Mouse (Mus musculus): ENCODE results near the gene Ltb. TPM values are rescaled to one million over a fixed set of nuclear protein-coding genes. Genes with fewer than 3 reads are reported as not detected.
"Not testable (repeated sequence)": the region's sequence is repeated elsewhere in the genome, so short reads cannot be mapped to it uniquely, and the experiment has no call there.

The Ltb gene
- polyA plus RNA-seq, 1 experiment from 2014 or later, result 2.2 TPM

GRCm38 (mm10) chr17:35234090-35234489 lies 39.9 kb downstream of the Ltb start:
- H3K27ac ChIP-seq, result peak overlapping the region; percentile 97
- 62% methylated on average over 7 of the region's 7 CpGs for WGBS

GRCm38 (mm10) chr17:35234903-35235302 lies 40.7 kb downstream of the Ltb start:
- Histone ChIP-seq H3K27ac (peak overlapping the region; percentile 97), H3K4me1 (peaks cover 35% of the 10 kb centered on the region), H3K27me3 (no peaks in the 10 kb centered on the region), H3K4me3 (peak overlapping the region; percentile 66), H3K4me2 (peak overlapping the region; percentile 88), H3K36me3 (peaks cover 16% of the 10 kb centered on the region), H3K9me3 (no peaks in the 10 kb centered on the region), H3K9ac (peak overlapping the region; percentile 85)
- whole genome bisulfite sequencing, result 2% methylated on average over 31 of the region's 31 CpGs
- ATAC-seq (ENCODE audit: borderline replicate concordance, extremely low read depth, low FRiP score, low TSS enrichment), result peak; percentile 7; the same call in 1 of the 2 replicates

More at GRCm38 (mm10) chr17:35234090-35234489, 39.9 kb downstream of the Ltb start:
- Histone ChIP-seq H3K4me1 (peaks cover 35% of the 10 kb centered on the region), H3K4me2 (peak overlapping the region; percentile 88), H3K4me3 (peak overlapping the region; percentile 66), H3K36me3 (peaks cover 24% of the 10 kb centered on the region)
- H3K9me3 ChIP-seq; ATAC-seq (ENCODE audit: borderline replicate concordance, extremely low read depth, low FRiP score, low TSS enrichment); H3K9ac ChIP-seq; H3K27me3 ChIP-seq: not testable (repeated sequence)

GRCm38 (mm10) chr17:35235614-35236389 lies 41.6 kb downstream of the Ltb start, which contains the start of gene Nfkbil1:
Nfkbil1 (minus strand) TSS chr17:35235792.
- Histone ChIP-seq H3K9ac (peak within 1 kb of the TSS; percentile 85), H3K27ac (peak within 1 kb of the TSS; percentile 97), H3K4me1 (peaks cover 42% of the 10 kb centered on the region), H3K9me3 (no peaks in the 10 kb centered on the region), H3K4me3 (peak within 1 kb of the TSS; percentile 66), H3K27me3 (no peaks in the 10 kb centered on the region), H3K36me3 (peaks cover 9% of the 10 kb centered on the region), H3K4me2 (peak within 1 kb of the TSS; percentile 88)
- ATAC-seq (ENCODE audit: borderline replicate concordance, extremely low read depth, low FRiP score, low TSS enrichment), result peak; percentile 88
- under 1% methylated on average over 35 of the region's 35 CpGs for WGBS

- Histone ChIP-seq H3K36me3 (peaks cover 4% of the 10 kb centered on the region), H3K4me1 (peaks cover 45% of the 10 kb centered on the region), H3K27ac (peak overlapping the region; percentile 97), H3K4me3 (peak overlapping the region; percentile 66), H3K4me2 (peak overlapping the region; percentile 88), H3K27me3 (no peaks in the 10 kb centered on the region), H3K9ac (peak overlapping the region; percentile 85), H3K9me3 (no peaks in the 10 kb centered on the region)
- WGBS, result 1% methylated on average over 18 of the region's 18 CpGs
- ATAC-seq (ENCODE audit: borderline replicate concordance, extremely low read depth, low FRiP score, low TSS enrichment), result peak; percentile 40
These were observed 42.1 kb downstream of the Ltb start for GRCm38 (mm10) chr17:35236390-35236746.

- H3K4me2 ChIP-seq, result no peak overlapping the region
- no peak overlapping the region for H3K4me3 ChIP-seq
- 76% methylated on average over 9 of the region's 9 CpGs for WGBS
- peaks cover 3% of the 10 kb centered on the region; the same call in 1 of the 2 replicates for H3K36me3 ChIP-seq
- no peak for ATAC-seq (ENCODE audit: borderline replicate concordance, extremely low read depth, low FRiP score, low TSS enrichment)
- no peak overlapping the region for H3K9ac ChIP-seq
- peaks cover 45% of the 10 kb centered on the region for H3K4me1 ChIP-seq
- H3K9me3 ChIP-seq, result no peaks in the 10 kb centered on the region
- H3K27ac ChIP-seq, result no peak overlapping the region
- H3K27me3 ChIP-seq, result no peaks in the 10 kb centered on the region
These were observed 42.8 kb downstream of the Ltb start for GRCm38 (mm10) chr17:35236996-35237395.

- Histone ChIP-seq H3K9ac (no peak overlapping the region), H3K36me3 (peaks cover 3% of the 10 kb centered on the region; the same call in 1 of the 2 replicates), H3K4me3 (no peak overlapping the region), H3K27ac (no peak overlapping the region), H3K4me2 (no peak overlapping the region), H3K27me3 (no peaks in the 10 kb centered on the region), H3K9me3 (no peaks in the 10 kb centered on the region), H3K4me1 (peaks cover 43% of the 10 kb centered on the region)
- WGBS, result 86% methylated on average over 12 of the region's 12 CpGs
- no peak for ATAC-seq (ENCODE audit: borderline replicate concordance, extremely low read depth, low FRiP score, low TSS enrichment)
These were observed 43.3 kb downstream of the Ltb start for GRCm38 (mm10) chr17:35237504-35237903.

GRCm38 (mm10) chr17:35239700-35240099 lies 45.5 kb downstream of the Ltb start:
- no peak overlapping the region for H3K4me2 ChIP-seq
- H3K27ac ChIP-seq, result no peak overlapping the region
- no peak for ATAC-seq (ENCODE audit: borderline replicate concordance, extremely low read depth, low FRiP score, low TSS enrichment)
- H3K4me1 ChIP-seq, result peaks cover 38% of the 10 kb centered on the region
- H3K9ac ChIP-seq, result peak overlapping the region; percentile 8; the same call in 1 of the 2 replicates
- no peaks in the 10 kb centered on the region for H3K9me3 ChIP-seq
- H3K4me3 ChIP-seq, result no peak overlapping the region
- H3K27me3 ChIP-seq, result no peaks in the 10 kb centered on the region
- 75% methylated on average over 5 of the region's 5 CpGs for WGBS
- H3K36me3 ChIP-seq, result peaks cover 19% of the 10 kb centered on the region

- Histone ChIP-seq H3K4me1 (peaks cover 44% of the 10 kb centered on the region), H3K27ac (peak overlapping the region; percentile 98), H3K36me3 (peaks cover 29% of the 10 kb centered on the region), H3K4me2 (peak overlapping the region; percentile 80), H3K9me3 (no peaks in the 10 kb centered on the region), H3K9ac (peak overlapping the region; percentile 94), H3K4me3 (peak overlapping the region; percentile 81), H3K27me3 (no peaks in the 10 kb centered on the region)
- ATAC-seq (ENCODE audit: borderline replicate concordance, extremely low read depth, low FRiP score, low TSS enrichment), result no peak
- WGBS, result 24% methylated on average over 12 of the region's 12 CpGs
These were observed 46.4 kb downstream of the Ltb start for GRCm38 (mm10) chr17:35240384-35241304.

GRCm38 (mm10) chr17:35241305-35242014 lies 47.2 kb downstream of the Ltb start, which contains the start of gene Ddx39b:
Ddx39b (plus strand) TSS chr17:35241746.
- peak within 1 kb of the TSS; percentile 94 for H3K9ac ChIP-seq
- peak; percentile 90 for ATAC-seq (ENCODE audit: borderline replicate concordance, extremely low read depth, low FRiP score, low TSS enrichment)
- peak within 1 kb of the TSS; percentile 81 for H3K4me3 ChIP-seq
- H3K27me3 ChIP-seq, result no peaks in the 10 kb centered on the region
- no peaks in the 10 kb centered on the region for H3K9me3 ChIP-seq
- H3K27ac ChIP-seq, result peak within 1 kb of the TSS; percentile 98
- peak within 1 kb of the TSS; percentile 80 for H3K4me2 ChIP-seq
- H3K36me3 ChIP-seq, result peaks cover 37% of the 10 kb centered on the region
- under 1% methylated on average over 69 of the region's 69 CpGs for WGBS
- peaks cover 45% of the 10 kb centered on the region for H3K4me1 ChIP-seq

- Histone ChIP-seq H3K4me1 (peaks cover 47% of the 10 kb centered on the region), H3K4me2 (peak overlapping the region; percentile 80), H3K4me3 (peak overlapping the region; percentile 81), H3K27me3 (no peaks in the 10 kb centered on the region), H3K9ac (peak overlapping the region; percentile 94), H3K9me3 (no peaks in the 10 kb centered on the region), H3K36me3 (peaks cover 45% of the 10 kb centered on the region), H3K27ac (peak overlapping the region; percentile 98)
- ATAC-seq (ENCODE audit: borderline replicate concordance, extremely low read depth, low FRiP score, low TSS enrichment), result peak; percentile 48
- under 1% methylated on average over 55 of the region's 55 CpGs for WGBS
These were observed 48.0 kb downstream of the Ltb start for GRCm38 (mm10) chr17:35242015-35242941.

Data from lung, embryonic 15.5 days (tissue).